Mouse (Mus musculus) lung, postnatal 4 days (tissue): ENCODE data around the gene Olfr710.
"Not testable (repeated sequence)": the region's sequence is repeated elsewhere in the genome, so short reads cannot be mapped to it uniquely, and the experiment has no call there.

Source experiments
- DNase-seq, 2 experiments: peaks; one replicate each; pipeline ENCODE4 v3.0.0; 2021

Gene Olfr710

DNA sequence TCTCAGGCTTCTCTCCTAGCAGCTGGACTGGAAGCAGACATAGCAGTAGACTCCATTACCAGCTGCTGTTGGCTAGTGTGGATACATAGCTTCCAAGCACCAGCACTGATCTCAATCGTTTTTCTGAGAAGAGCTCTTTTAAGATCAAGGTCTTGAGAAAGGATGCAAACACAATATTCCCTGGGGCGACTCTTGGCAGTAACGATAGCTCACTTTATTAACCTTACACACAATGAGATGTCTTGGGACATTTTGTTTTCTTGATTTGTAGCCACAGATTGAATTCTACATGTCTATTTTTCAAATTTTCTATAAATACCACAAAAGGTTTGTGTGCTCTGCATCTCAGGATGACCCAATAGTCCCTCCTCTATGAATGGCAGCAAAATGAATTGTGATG, at the start of gene Olfr710:
Olfr710 (minus strand) TSS at position 101 of the 400 bp plus-strand sequence.
- no peak for DNase-seq

DNA sequence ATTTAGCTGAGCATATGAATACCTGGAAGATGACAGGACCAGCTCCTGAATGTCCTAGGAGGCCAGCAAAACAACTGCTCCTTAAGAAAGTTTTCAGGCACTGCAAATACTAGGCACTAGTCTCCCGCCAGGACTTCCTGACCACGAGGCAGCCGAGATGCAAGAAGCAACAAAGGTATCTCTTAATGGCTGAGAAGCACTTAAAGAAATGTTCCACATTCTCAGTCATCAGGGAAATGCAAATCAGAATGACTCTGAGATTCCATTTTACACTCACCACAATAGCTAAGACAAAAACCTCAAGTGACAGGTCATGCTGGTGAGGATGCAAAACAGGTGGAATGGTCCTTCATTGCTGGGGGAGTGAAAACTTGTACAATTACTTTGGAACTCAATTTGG, 37.1 kb upstream of the Olfr710 start:
- no peak for DNase-seq

DNA sequence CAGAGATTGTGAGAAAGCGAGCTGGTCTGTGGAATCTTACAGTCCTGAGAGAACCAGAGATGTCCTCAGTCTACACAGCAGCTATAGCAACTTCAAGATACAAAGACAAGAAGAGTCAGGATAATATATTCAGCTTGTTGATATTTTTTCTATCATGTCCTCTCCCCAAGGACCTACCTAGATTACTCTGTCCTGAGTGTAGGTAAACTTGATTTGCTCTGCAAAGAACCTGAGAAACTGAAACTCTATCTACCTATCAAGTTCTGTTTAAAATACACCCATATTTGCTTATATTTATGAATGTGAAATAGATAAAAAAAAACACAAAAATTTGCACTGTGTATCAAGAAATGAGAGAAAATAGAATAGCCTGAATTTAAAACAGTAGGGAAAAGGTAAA, 27.2 kb upstream of the Olfr710 start, which contains the start of gene Olfr711:
Olfr711 (minus strand) TSS at position 101 of the 400 bp plus-strand sequence.
- no peak for DNase-seq

DNA sequence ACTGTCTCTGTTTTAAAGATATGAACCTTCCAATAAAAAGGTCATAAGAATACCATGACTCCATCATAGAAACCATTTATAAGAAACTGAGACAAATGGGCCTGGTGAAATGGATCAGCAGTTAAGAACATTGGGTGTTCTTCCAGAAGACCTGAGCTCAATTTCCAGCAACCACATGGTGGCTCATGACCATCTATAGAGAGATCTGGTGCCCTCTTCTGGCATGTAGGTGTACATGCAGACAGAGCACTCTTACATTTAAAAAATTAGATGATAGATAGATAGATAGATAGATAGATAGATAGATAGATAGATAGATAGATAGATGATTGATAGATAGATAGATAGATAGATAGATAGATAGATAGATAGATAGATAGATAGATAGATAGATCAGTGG, 19.4 kb upstream of the Olfr710 start:
- not testable (repeated sequence) for DNase-seq

DNA sequence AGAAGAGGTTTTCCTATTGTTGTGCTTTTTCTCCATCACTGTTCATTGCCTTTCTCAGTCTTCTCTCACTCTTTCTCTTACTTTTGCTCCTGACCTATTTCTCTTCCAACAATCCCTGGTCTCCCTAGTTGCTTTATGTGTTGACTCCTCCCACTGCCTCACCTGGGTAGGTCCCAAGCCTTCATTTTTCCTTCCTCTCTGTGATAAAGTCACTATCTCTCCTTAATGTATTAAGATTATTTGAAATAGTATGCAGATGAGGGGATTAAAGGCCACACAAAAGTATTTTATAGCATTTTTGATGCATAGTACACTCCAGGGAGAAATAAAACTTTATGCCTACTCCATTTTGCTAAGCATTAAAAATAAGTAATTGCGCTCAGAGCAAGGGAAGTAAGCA, 15.7 kb upstream of the Olfr710 start, which contains the start of gene Olfr6:
Olfr6 (minus strand) TSS at position 101 of the 400 bp plus-strand sequence.
- no peak for DNase-seq

DNA sequence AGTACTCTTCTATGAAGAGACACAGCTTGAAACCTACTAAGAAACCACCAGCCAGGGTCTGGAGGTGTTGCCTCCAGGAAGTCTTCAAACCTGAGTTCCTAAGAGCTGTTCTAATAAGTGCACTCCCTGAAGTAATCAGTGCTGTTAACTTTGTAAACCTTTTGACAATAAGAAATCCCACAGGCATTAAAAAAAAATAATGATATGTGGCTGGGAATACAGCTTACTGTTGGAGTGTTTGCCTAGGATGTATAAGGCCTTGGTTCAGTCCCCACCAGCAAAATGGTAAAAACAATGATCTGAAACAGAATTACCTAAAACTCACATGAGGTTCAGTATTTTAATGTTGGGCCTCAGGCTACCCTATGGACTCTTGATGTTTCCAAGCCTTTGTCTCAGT, 16.0 kb downstream of the Olfr710 start, which contains the start of gene Olfr709-ps1:
Olfr709-ps1 (minus strand) TSS at position 101 of the 400 bp plus-strand sequence.
- DNase-seq = no peak

DNA sequence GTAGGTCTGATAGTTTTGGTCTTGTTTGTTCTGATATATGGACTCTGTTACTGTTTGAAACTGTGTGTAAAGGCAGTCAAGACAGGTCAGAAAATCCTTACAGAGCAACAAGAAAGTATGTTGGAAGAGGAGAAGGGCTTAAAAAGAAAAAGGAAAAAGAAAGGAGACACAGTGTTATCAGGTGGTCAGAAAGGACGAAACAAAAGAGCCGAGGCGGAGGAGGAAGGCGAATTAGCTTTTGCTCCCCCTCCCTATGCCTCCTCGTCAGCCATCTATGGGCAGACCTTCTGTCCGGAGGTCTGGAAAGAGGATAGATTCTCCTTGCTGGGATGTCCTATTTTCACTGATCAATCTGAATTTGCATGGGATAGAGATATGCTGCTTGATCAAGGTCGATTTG, 27.2 kb downstream of the Olfr710 start:
- not testable (repeated sequence) for DNase-seq

DNA sequence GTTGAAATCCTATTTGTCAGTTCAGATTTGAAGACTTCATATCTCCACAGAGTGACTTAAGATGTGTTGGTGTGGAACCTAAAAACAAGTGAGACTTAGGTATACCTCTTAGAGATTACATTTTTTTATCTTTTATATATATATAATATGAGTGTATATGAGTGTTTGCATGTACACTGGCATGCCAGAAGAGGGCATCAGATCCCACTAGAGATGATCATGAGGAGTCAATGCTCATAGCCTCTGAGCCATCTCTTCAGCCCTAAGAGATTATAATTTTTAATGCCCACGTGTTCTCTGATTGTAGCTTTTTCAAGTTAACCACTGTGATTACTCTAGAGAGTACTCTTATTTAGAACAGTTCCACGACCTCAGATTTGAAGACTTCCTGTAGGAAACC, 40.4 kb downstream of the Olfr710 start, which contains the start of gene Olfr1532-ps1:
Olfr1532-ps1 (plus strand) TSS at position 326 of the 400 bp plus-strand sequence.
- no peak for DNase-seq

DNA sequence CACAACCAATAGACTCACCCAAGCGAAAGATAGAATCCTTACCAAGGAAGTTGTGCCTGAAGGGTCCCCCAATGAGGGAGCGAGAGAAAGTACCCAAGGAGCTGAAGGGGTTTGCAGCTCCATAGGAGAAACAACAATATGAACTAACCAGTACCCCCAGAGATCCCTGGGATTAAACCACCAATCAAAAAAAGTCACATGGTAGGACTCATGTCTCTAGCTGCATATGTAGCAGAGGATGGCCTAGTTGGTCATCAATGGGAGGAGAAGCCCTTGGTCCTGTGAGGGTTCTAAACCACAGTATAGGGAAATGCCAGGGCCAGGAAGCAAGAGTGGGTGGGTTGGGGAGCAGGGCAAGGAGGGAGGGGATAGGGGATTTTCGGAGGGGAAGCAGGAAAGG, 47.0 kb downstream of the Olfr710 start, which contains the start of gene Olfr707:
Olfr707 (minus strand) TSS at position 101 of the 400 bp plus-strand sequence.
- DNase-seq = not testable (repeated sequence)
